Mouse (Mus musculus): ENCODE results near the gene Tent5c.

DNA sequence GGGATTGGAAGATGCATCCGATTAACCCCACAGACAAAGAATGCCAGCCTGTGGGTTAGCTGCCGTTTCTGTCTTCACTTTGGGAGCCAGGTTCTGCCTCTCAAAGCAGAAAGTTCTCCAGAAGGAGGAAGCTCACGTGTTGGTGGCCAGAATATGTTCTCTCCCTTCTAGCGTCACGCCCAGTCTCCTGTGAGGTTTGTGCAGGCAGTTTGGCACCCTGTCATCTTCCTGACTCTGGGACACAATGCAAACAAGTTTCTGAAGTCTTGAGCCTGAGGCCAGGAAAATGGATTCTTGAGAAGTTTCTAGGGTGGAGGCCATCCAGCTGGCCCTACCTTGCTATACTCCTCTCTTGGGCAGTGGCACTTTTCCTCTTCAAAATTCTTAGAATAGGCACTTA lies 5.8 kb upstream of the Tent5c start:
- TF ChIP-seq POLR2A (IDR thresholded peaks at IDR 0.05; ENCODE audit: control insufficient read depth in 1 of 2, insufficient read depth in 1 of 2, low read depth in 1 of 2, low read length in 2 of 2, poor library complexity in 1 of 2): no peak
- no peak for TF ChIP-seq EP300 (IDR thresholded peaks at IDR 0.05; ENCODE audit: low read depth in 1 of 2, low read length in 2 of 2)
- TF ChIP-seq CTCF (IDR thresholded peaks at IDR 0.05 in 2 of 3, conservative IDR thresholded peaks at IDR 0.05 in 1 of 3; ENCODE audit: control insufficient read depth in 1 of 3, insufficient read depth in 1 of 3, low read depth in 2 of 3, low read length in 3 of 3, poor library complexity in 1 of 3, severe bottlenecking in 1 of 3): no peak
- no peak for TF ChIP-seq USF1 (IDR thresholded peaks at IDR 0.05; ENCODE audit: low read depth, low read length)
- TF ChIP-seq MXI1 (IDR thresholded peaks at IDR 0.05; ENCODE audit: low read depth, low read length): no peak
- TF ChIP-seq ZC3H11A (IDR thresholded peaks at IDR 0.05; ENCODE audit: low read depth, low read length): no peak
- no peak for TF ChIP-seq GATA1 (IDR thresholded peaks at IDR 0.05; ENCODE audit: low read depth, low read length)
- no peak for TF ChIP-seq CHD1 (IDR thresholded peaks at IDR 0.05; ENCODE audit: low read depth, low read length)
- no peak for TF ChIP-seq HCFC1 (IDR thresholded peaks at IDR 0.05; ENCODE audit: low read depth, low read length)
- TF ChIP-seq BHLHE40 (IDR thresholded peaks at IDR 0.05; ENCODE audit: borderline replicate concordance, low read depth, low read length): no peak
- no peak for TF ChIP-seq SIN3A (IDR thresholded peaks at IDR 0.05; ENCODE audit: low read length)

Data from MEL (cell line).